Mouse (Mus musculus) CD8-positive naive resting alpha-beta T cell, adult 2 months (primary cell): Measurements from ENCODE around the gene Slc17a5.

Experiments used
- DNase-seq, 2 experiments: peaks; one replicate each; pipeline ENCODE4 v3.0.0; 2022; ENCODE audit warnings: low read depth in 2 of 2, low spot score in 2 of 2

Slc17a5 gene

GRCm38 (mm10) chr9:78587914-78588313, at the start of gene Slc17a5:
TSS of gene Slc17a5 (minus strand) at chr9:78588041.
- DNase-seq: peak; percentile 90 to 95

DNA sequence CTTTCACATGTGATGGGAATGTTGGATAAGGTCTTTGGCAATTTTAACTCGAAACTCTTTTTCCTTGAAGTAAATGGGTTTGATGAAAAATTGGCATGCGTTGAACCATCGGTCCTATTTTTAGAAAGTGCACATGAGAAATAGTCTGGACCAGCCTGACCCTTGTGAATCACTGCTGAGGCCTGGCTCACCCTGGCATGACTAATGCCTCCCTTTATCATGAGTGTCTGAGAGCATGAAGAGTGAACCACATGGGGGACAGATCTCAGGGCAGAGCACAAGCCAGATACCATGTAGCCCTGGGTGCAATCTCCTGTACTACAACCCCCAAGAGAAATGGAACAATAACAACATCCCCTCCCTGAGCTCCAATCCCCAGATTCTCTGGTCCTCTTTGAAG, 46.1 kb upstream of the Slc17a5 start:
- no peak for DNase-seq

DNA sequence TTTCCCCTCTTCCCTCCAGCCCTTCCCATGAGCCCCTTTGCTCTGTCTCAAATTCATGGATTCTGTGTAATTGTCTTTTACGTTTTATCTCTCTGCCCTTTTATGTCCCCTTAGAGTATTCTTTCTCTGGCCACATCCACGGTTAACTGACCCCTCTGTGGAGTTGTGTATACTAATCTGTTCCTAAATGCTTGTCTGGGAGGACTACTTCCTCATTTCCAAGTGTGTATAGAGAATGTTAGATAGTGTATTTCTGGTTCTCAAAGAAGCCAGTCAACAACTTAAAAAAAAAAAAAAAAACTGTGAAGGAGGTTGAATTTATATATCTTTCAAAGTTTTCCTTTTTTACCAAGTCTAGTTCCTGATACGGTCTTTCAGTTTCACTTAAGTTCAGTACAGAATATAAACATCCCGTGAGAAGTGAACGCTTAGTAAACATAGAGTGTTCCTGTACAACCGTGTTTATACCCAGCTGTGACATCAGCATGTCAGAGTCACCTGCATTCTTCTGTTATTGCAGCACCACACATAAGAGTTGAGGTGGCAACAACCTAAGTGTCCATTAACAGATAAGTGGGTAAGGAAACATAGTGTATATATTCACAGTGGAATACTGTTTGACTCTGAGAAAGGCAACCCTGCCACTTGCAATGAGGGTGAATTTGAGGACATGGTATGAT, 44.1 kb upstream of the Slc17a5 start:
- DNase-seq: no peak

GRCm38 (mm10) chr9:78629991-78630390, 42.1 kb upstream of the Slc17a5 start:
- no peak for DNase-seq

DNA sequence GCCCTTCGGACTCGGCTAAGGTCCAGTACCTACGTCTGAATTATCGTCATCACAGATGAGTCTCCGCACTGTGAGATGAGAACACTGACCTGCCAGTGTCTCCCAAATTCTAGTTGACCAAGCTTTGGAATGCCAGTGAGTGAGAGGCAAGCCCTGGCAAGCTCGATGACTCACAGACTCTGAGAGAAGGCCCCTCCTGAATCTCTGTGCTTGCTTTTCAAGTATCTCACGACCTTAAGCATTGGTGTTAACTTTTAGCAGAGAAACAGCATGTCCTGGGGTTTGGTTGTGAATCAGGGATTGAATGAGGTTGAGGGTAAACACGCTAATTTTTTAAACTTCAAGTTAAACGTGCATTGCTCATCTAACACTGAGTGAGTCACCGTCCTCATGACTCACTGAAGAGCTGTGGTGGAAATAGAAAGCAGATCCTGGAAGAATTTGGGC, 35.5 kb upstream of the Slc17a5 start:
- DNase-seq: no peak

- DNase-seq: no peak
These were observed 31.4 kb upstream of the Slc17a5 start for GRCm38 (mm10) chr9:78619285-78619684.

GRCm38 (mm10) chr9:78615401-78616021, 27.7 kb upstream of the Slc17a5 start, which contains the start of gene Cd109:
TSS of gene Cd109 (plus strand) at chr9:78615546.
- DNase-seq: no peak

DNA sequence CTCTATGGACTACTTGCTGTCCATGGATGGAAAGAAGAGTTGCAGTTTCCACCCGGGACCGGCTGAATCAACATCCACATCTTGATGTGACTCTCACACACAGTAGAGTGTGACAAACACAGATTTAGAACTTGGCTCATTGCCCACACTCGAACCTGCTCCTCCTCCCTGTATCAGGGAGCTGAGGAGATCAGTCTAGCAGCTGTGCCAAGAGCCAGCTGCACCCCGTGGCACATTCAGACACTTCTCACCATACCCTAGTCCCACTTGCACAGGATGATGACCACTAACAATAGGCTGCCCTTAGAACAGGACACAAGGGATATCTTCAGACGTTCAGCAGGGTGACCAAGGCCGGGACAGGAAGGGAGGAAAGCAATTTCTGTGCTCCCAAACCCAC, 26.4 kb upstream of the Slc17a5 start:
- DNase-seq: no peak

DNA sequence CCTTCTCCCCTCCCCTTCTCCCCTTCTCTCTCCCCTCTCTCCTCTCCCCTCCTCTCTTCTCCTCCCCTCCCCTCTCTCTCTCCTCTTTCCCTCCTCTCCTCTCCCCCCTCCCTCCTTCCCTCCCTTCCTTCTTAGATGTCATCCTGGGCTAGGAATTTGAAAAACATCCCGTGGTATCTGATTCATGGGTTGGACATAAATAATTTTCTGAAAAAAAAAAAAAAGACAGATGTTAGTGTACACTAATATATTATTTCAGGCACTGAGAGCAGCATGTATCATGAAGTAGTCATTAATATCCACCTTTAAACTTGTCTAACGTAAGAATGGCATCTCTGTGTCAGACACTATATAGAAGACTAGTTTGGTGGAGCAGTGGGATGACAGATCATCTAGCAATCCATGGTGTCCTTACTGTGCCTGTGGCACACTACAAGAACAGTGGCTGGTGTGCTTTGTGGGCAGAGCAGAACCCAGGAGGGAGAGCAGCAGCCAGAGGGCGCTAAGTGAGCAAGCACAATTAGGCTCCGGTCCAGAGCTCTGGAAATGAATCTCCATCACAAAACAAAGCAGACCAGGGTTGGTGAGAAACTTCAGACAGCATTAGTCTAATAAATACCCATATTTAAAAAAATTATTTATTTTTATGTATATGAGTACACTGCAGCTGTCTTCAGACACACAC, 13.3 kb upstream of the Slc17a5 start:
- DNase-seq: no peak

DNA sequence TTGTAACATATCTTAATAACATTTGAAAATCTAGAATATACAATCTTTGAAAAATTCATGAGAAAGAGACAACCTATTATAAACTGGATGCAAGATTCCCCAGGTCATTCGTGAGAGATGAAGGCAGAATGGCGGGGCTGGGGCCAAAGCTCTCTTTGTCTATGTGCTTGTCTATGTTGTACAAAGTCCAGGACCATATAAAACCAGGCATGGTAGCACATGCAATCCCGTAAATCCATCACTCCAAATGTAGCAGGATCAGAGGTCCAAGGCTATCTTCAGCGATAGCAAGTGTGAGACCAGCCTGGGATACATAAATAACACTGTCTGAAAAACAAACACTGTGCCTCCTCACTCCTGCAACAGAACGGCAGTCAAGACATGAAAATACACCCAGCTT, 12.1 kb upstream of the Slc17a5 start:
- no peak for DNase-seq

- peak; percentile 14 to 35 for DNase-seq
These were observed 9.0 kb upstream of the Slc17a5 start for GRCm38 (mm10) chr9:78596834-78597233.

GRCm38 (mm10) chr9:78595769-78596555, 8.1 kb upstream of the Slc17a5 start:
- no peak for DNase-seq

DNA sequence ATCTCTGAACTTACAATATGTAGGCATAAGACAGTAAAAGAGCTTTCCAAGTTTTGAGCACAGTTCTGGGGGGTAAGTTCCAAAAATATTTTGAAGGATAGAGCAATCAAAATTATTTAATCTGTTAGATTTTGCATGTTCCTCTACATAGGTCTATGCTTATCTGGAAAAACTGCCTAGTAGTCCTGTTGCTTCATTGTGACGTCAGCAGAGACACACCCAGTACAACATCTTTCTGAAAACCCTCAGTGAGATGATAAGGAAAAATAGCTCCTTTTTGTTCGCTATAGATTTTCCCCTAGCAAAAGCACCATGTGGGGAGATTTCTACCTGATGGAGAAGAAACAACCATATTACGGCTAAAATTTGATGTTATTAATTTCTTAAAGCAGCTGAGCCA, 7.4 kb upstream of the Slc17a5 start:
- no peak for DNase-seq

- DNase-seq: no peak
These were observed 2.6 kb upstream of the Slc17a5 start for GRCm38 (mm10) chr9:78590471-78590870.

- no peak for DNase-seq
These were observed 681 bp upstream of the Slc17a5 start for GRCm38 (mm10) chr9:78588411-78589033.

DNA sequence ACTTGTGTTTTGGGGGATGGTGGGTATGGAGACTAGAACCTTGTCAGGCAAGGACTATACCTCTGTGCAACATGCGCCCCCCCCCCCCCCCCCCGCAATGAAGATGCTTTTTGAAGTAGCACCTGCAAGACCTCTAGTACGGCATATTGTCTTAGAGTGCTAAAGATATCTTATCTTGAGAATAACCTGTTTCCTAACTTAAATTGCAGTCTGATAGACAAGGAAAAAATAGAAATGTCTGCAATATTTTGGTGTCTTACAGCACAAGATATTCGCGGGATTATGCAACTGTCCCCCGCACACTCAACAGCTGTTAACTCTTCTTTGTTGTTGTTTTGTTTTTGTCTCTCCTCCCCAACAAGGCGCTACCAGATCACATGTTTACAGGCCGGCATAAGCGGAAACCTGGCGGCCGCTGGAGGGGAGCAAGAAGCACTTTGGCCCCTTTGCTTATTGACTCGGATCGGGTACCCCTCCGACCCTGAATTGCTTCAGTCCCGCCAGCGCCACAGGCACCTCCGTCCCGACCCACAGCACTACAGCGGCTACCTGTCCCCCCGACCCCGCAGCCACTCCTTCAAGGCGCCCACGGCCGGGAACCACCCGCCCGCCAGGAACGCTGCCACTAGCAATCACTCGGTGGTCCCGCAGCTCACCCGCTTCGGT, 490 bp downstream of the Slc17a5 start:
- no peak for DNase-seq

DNA sequence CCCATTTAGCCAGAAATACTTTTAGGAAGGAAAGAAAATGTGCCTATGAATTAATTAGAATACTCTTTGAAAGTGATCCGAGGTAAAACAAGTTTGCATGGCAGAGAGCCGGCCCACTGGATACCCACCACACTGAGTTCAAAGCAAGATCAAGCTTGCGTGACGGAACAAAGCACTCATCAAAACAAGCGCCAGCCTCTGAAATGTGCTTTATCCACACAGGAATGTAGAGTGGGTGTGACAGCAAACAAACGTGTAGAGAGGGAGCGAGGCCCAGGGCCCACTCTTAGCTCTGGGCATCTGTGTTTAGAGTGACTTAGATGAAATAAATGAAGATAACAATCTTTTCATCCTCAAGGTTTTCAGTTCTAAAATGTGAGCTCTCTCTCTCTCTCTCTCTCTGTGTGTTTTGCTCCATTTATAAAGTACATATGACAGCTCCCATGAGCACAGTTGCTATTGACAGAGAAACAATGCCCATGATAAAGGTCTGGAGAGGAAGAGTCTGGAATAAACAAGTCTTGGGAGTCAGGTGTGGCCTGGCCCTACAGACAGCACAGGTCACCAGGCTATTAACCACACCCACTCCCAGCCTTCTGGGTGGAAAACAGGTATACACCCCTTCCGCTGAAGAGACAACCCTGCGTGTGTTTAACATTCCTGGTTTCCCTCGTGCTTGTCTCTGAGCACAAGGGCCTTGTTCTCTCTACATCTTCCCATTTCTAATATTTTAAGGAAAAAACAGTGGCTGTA, 8.0 kb downstream of the Slc17a5 start:
- DNase-seq: no peak

- DNase-seq: no peak
These were observed 9.0 kb downstream of the Slc17a5 start for GRCm38 (mm10) chr9:78578824-78579223.

- DNase-seq: no peak
These were observed 11.4 kb downstream of the Slc17a5 start for GRCm38 (mm10) chr9:78576466-78576865.

DNA sequence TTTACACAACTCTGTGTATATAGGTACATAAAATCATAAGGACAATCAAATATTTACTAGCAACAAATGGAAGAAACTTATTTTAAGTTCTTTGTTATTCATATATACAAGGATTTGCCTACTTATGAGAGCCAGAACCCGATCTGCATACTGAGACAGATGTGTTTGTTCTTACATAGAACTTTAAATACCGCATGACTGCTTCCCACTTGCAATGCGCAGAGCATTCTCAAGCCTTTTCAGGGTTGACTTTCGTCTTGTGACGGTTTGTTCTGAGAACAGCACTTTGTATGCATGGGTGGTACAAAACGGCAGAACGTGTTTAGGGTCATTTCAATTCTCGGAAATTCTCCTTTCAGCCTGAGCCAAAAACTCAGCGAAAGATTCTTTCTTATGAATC, 17.9 kb downstream of the Slc17a5 start:
- no peak for DNase-seq
